Mouse (Mus musculus) left cerebral cortex, adult 8-10 months (tissue): ENCODE results near the gene Gal3st2c. TPM values are rescaled to one million over a fixed set of nuclear protein-coding genes. Genes with fewer than 3 reads are reported as not detected.
"Not testable (repeated sequence)": the region's sequence is repeated elsewhere in the genome, so short reads cannot be mapped to it uniquely, and the experiment has no call there.

ENCODE experiments used
- DNase-seq, 2 experiments: peaks; one replicate each; pipeline ENCODE4 v3.0.0; 2022; ENCODE audit warnings: low spot score in 2 of 2
- total RNA-seq, 4 experiments: library from RNA; stranded (reverse); gene quantifications; 2 replicates each; pipeline ENCODE4 v1.2.4; 2022

Gene Gal3st2c
- total RNA-seq, result under 1 TPM in 2 of 4 experiments, not detected in 2; 0.07 to 0.12 TPM

- DNase-seq, result not testable (repeated sequence)
Measured at GRCm38 (mm10) chr1:93990209-93990608, at the start of gene Gal3st2c. TSS of gene Gal3st2c (plus strand) at chr1:93990509.

GRCm38 (mm10) chr1:93949087-93949486, 41.2 kb upstream of the Gal3st2c start:
- DNase-seq, result not testable (repeated sequence)

GRCm38 (mm10) chr1:93966489-93966888, 23.8 kb upstream of the Gal3st2c start:
- DNase-seq, result not testable (repeated sequence)

- not testable (repeated sequence) for DNase-seq
Measured at GRCm38 (mm10) chr1:93970380-93970779, 19.9 kb upstream of the Gal3st2c start.

- not testable (repeated sequence) for DNase-seq
Measured at GRCm38 (mm10) chr1:93970797-93971196, 19.5 kb upstream of the Gal3st2c start.

GRCm38 (mm10) chr1:93975764-93976163, 14.5 kb upstream of the Gal3st2c start:
- not testable (repeated sequence) for DNase-seq

GRCm38 (mm10) chr1:93978287-93978686, 12.0 kb upstream of the Gal3st2c start:
- not testable (repeated sequence) for DNase-seq

- not testable (repeated sequence) for DNase-seq
Measured at GRCm38 (mm10) chr1:93980932-93981331, 9.4 kb upstream of the Gal3st2c start.

- DNase-seq, result no peak
Measured at GRCm38 (mm10) chr1:93986167-93986566, 4.1 kb upstream of the Gal3st2c start.

- no peak for DNase-seq
Measured at GRCm38 (mm10) chr1:93988786-93989185, 1.5 kb upstream of the Gal3st2c start.

GRCm38 (mm10) chr1:93991068-93991467, 759 bp downstream of the Gal3st2c start:
- DNase-seq, result not testable (repeated sequence)

- DNase-seq, result not testable (repeated sequence)
Measured at GRCm38 (mm10) chr1:93991491-93991890, 1.2 kb downstream of the Gal3st2c start.

- DNase-seq, result no peak
Measured at GRCm38 (mm10) chr1:94001023-94001422, 10.7 kb downstream of the Gal3st2c start.

- DNase-seq, result peak; percentile 15 to 33
Measured at GRCm38 (mm10) chr1:94005954-94006506, 15.7 kb downstream of the Gal3st2c start.

- peak; percentile 40 to 92 for DNase-seq
Measured at GRCm38 (mm10) chr1:94008826-94009225, 18.5 kb downstream of the Gal3st2c start.

- DNase-seq, result no peak
Measured at GRCm38 (mm10) chr1:94011643-94012042, 21.3 kb downstream of the Gal3st2c start.

- DNase-seq, result no peak
Measured at GRCm38 (mm10) chr1:94020151-94020550, 29.8 kb downstream of the Gal3st2c start, which contains the start of gene Neu4. TSS of gene Neu4 (plus strand) at chr1:94020451.

- DNase-seq, result no peak
Measured at GRCm38 (mm10) chr1:94027506-94028108, 37.3 kb downstream of the Gal3st2c start.

GRCm38 (mm10) chr1:94028741-94029140, 38.4 kb downstream of the Gal3st2c start:
- no peak for DNase-seq

GRCm38 (mm10) chr1:94033075-94033602, 42.8 kb downstream of the Gal3st2c start:
- no peak for DNase-seq

- DNase-seq, result peak; percentile 70 to 73
Measured at GRCm38 (mm10) chr1:94034984-94035743, 44.9 kb downstream of the Gal3st2c start.

- DNase-seq, result no peak
Measured at GRCm38 (mm10) chr1:94040391-94040790, 50.1 kb downstream of the Gal3st2c start.
